Mouse (Mus musculus): Measurements from ENCODE around the gene Alcam.

DNA sequence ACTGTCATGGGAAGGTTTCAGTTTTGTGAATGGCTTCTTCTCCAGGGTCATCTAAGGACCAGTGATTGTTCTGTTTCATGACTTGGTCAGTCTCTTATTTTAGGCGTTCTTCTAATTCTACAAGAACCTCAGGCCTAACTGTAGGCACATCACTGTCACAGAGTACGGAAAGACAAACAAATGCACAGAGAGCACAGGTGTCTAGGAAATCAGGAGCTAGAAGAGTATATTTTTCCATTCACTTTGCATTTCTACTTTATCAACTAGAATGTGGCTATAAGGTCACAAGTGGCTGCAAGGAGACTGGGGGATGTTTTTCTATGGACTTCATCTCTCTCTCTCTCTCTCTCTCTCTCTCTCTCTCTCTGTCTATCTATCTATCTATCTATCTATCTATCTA is 19.2 kb upstream of the Alcam start:
- TF ChIP-seq TCF12 (IDR thresholded peaks at IDR 0.05; ENCODE audit: low read depth, low read length) (no peak), POLR2A (IDR thresholded peaks at IDR 0.05; ENCODE audit: control insufficient read depth in 1 of 2, insufficient read depth in 1 of 2, low read depth in 1 of 2, low read length in 2 of 2, poor library complexity in 1 of 2) (no peak), ZC3H11A (IDR thresholded peaks at IDR 0.05; ENCODE audit: low read depth, low read length) (no peak), ELF1 (IDR thresholded peaks at IDR 0.05; ENCODE audit: low read depth, low read length) (no peak), KAT2A (conservative IDR thresholded peaks at IDR 0.05; ENCODE audit: low read depth, low read length) (no peak), CTCF (IDR thresholded peaks at IDR 0.05 in 2 of 3, conservative IDR thresholded peaks at IDR 0.05 in 1 of 3; ENCODE audit: control insufficient read depth in 1 of 3, insufficient read depth in 1 of 3, low read depth in 2 of 3, low read length in 3 of 3, poor library complexity in 1 of 3, severe bottlenecking in 1 of 3) (no peak), ZMIZ1 (IDR thresholded peaks at IDR 0.05; ENCODE audit: low read depth, low read length) (no peak), EP300 (IDR thresholded peaks at IDR 0.05; ENCODE audit: low read depth in 1 of 2, low read length in 2 of 2) (no peak), NELFE (IDR thresholded peaks at IDR 0.05; ENCODE audit: low read depth, low read length) (no peak), MAX (IDR thresholded peaks at IDR 0.05; ENCODE audit: low read length) (no peak), UBTF (IDR thresholded peaks at IDR 0.05; ENCODE audit: borderline replicate concordance, insufficient read depth, low read depth, low read length) (no peak), GABPA (IDR thresholded peaks at IDR 0.05; ENCODE audit: low read depth, low read length) (no peak)
